Mouse (Mus musculus): ENCODE data around the gene Cdk6. TPM values are rescaled to one million over a fixed set of nuclear protein-coding genes. Genes with fewer than 3 reads are reported as not detected.

Gene Cdk6
- polyA plus RNA-seq, 1 experiment: 2.0 TPM

- no peaks in the 10 kb centered on the region for H3K4me1 ChIP-seq (ENCODE audit: control insufficient read depth, insufficient read depth, low read length)
- no peak overlapping the region for H3K4me3 ChIP-seq (ENCODE audit: insufficient read depth, low read length)
- TF ChIP-seq POLR2A (IDR thresholded peaks at IDR 0.05; ENCODE audit: extremely low read depth, insufficient read depth, low read length): no peak
- TF ChIP-seq CTCF (IDR thresholded peaks at IDR 0.05; ENCODE audit: extremely low read depth, insufficient read depth, low read length): no peak
- H3K27ac ChIP-seq (ENCODE audit: insufficient read depth, low read length): no peak overlapping the region
Measured at GRCm38 (mm10) chr5:3371212-3371611, 29.9 kb downstream of the Cdk6 start.

DNA sequence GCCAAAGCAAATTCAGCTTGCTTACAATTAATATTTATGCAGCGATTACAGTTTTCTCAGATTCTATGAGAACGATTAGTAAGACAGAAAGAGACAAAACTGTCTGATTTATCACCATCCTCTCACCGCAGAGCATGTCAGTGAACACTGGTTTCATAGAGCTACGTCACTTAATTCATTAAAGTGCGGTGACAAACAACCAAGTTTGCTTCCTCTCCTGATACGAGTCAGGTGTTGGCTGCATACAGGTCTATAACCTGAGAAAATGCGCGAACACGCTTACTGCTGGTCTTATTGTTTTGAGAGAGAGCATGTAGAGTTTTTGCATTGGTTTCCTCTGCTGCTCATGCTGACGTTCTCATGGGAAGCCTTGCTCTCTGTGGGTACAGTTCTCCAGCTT, 31.9 kb downstream of the Cdk6 start:
- H3K4me3 ChIP-seq (ENCODE audit: insufficient read depth, low read length): no peak overlapping the region
- TF ChIP-seq CTCF (IDR thresholded peaks at IDR 0.05; ENCODE audit: extremely low read depth, insufficient read depth, low read length) (no peak), POLR2A (IDR thresholded peaks at IDR 0.05; ENCODE audit: extremely low read depth, insufficient read depth, low read length) (no peak)
- H3K27ac ChIP-seq (ENCODE audit: insufficient read depth, low read length): no peak overlapping the region
- H3K4me1 ChIP-seq (ENCODE audit: control insufficient read depth, insufficient read depth, low read length): no peaks in the 10 kb centered on the region

- H3K4me1 ChIP-seq (ENCODE audit: control insufficient read depth, insufficient read depth, low read length): no peaks in the 10 kb centered on the region
- no peak overlapping the region for H3K27ac ChIP-seq (ENCODE audit: insufficient read depth, low read length)
- no peak for TF ChIP-seq CTCF (IDR thresholded peaks at IDR 0.05; ENCODE audit: extremely low read depth, insufficient read depth, low read length)
- TF ChIP-seq POLR2A (IDR thresholded peaks at IDR 0.05; ENCODE audit: extremely low read depth, insufficient read depth, low read length): no peak
- H3K4me3 ChIP-seq (ENCODE audit: insufficient read depth, low read length): no peak overlapping the region
Measured at GRCm38 (mm10) chr5:3374763-3375162, 33.5 kb downstream of the Cdk6 start.

- TF ChIP-seq POLR2A (IDR thresholded peaks at IDR 0.05; ENCODE audit: extremely low read depth, insufficient read depth, low read length) (no peak), CTCF (IDR thresholded peaks at IDR 0.05; ENCODE audit: extremely low read depth, insufficient read depth, low read length) (no peak)
- Histone ChIP-seq H3K27ac (ENCODE audit: insufficient read depth, low read length) (no peak overlapping the region), H3K4me3 (ENCODE audit: insufficient read depth, low read length) (no peak overlapping the region), H3K4me1 (ENCODE audit: control insufficient read depth, insufficient read depth, low read length) (no peaks in the 10 kb centered on the region)
Measured at GRCm38 (mm10) chr5:3376167-3376566, 34.9 kb downstream of the Cdk6 start.

DNA sequence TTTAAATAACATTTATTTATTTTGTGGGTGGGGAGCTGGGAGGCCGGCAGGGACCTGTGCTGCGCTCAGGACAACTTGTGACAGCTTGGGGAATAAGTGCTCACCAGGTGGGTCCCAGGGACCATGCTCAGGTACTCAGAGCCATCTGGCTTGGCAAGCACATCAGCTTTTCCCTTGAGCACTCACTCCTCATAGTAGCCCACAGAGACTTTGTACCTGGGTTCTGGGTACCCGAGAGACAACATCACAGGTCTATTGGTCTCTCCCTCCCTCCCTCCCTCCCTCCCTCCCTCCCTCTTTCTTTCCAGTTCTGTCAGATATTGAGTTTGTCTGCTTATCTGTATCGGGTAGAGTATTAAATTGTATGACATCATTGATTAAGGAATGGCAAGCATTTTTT, 38.0 kb downstream of the Cdk6 start:
- no peak overlapping the region for H3K27ac ChIP-seq (ENCODE audit: insufficient read depth, low read length)
- no peaks in the 10 kb centered on the region for H3K4me1 ChIP-seq (ENCODE audit: control insufficient read depth, insufficient read depth, low read length)
- TF ChIP-seq POLR2A (IDR thresholded peaks at IDR 0.05; ENCODE audit: extremely low read depth, insufficient read depth, low read length) (no peak), CTCF (IDR thresholded peaks at IDR 0.05; ENCODE audit: extremely low read depth, insufficient read depth, low read length) (no peak)
- no peak overlapping the region for H3K4me3 ChIP-seq (ENCODE audit: insufficient read depth, low read length)

GRCm38 (mm10) chr5:3380692-3381233, 39.5 kb downstream of the Cdk6 start:
- TF ChIP-seq POLR2A (IDR thresholded peaks at IDR 0.05; ENCODE audit: extremely low read depth, insufficient read depth, low read length) (no peak), CTCF (IDR thresholded peaks at IDR 0.05; ENCODE audit: extremely low read depth, insufficient read depth, low read length) (no peak)
- no peak overlapping the region for H3K4me3 ChIP-seq (ENCODE audit: insufficient read depth, low read length)
- no peaks in the 10 kb centered on the region for H3K4me1 ChIP-seq (ENCODE audit: control insufficient read depth, insufficient read depth, low read length)
- no peak overlapping the region for H3K27ac ChIP-seq (ENCODE audit: insufficient read depth, low read length)

DNA sequence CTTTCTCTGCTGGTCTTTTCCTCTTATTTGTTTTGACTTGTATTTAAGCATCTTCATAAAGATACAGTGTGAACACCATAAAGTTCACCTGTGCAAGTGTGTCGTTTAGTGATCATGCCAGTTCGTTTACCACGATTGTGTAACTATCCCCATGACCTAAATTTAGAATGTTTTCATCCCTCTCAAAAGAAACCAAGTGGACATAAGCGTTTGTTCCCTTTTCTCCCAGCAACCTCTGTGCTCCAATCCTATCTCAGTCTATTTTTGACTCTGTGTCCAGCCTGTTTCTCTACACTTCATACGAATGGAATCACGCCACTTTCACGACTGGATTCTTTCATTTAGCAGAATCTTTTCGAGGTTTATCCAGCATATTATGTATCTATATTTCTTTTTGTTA, 40.5 kb downstream of the Cdk6 start:
- H3K4me3 ChIP-seq (ENCODE audit: insufficient read depth, low read length): no peak overlapping the region
- H3K27ac ChIP-seq (ENCODE audit: insufficient read depth, low read length): no peak overlapping the region
- no peaks in the 10 kb centered on the region for H3K4me1 ChIP-seq (ENCODE audit: control insufficient read depth, insufficient read depth, low read length)
- no peak for TF ChIP-seq POLR2A (IDR thresholded peaks at IDR 0.05; ENCODE audit: extremely low read depth, insufficient read depth, low read length)
- TF ChIP-seq CTCF (IDR thresholded peaks at IDR 0.05; ENCODE audit: extremely low read depth, insufficient read depth, low read length): no peak

DNA sequence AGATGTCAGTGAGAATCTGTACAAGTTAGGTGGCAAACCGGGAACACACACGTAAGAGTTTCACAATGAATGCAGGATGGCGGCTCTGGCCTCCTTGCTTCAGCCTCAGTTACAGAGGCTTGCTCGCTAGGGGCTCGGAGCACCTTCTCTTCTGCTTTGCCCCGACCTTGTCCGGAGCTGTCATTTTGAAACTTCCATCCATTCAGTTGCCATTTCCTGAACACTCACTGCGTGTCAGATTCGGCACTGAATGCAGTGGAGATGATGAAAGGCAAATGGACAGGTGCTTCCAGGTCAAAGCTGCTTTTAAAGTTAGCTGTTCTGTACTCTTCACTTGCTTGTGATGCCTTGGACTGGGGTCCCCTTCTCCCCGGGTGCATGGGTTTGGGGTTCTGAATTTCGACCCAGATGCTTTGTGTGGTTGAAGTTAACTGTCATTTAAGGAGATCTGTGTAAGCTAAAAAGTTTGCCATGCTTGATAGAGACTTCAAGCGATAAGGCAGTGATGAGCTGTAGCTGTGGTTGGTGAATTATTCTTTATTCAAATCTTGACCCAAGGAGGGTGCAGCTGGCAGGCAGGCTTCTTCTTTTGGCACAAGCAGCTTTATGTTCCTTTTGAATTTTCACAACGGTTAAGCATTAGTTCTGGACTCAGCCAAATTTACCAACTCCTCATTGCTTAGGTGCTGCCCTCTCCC, 41.2 kb downstream of the Cdk6 start:
- TF ChIP-seq POLR2A (IDR thresholded peaks at IDR 0.05; ENCODE audit: extremely low read depth, insufficient read depth, low read length) (no peak), CTCF (IDR thresholded peaks at IDR 0.05; ENCODE audit: extremely low read depth, insufficient read depth, low read length) (no peak)
- Histone ChIP-seq H3K4me1 (ENCODE audit: control insufficient read depth, insufficient read depth, low read length) (no peaks in the 10 kb centered on the region), H3K27ac (ENCODE audit: insufficient read depth, low read length) (no peak overlapping the region), H3K4me3 (ENCODE audit: insufficient read depth, low read length) (no peak overlapping the region)

DNA sequence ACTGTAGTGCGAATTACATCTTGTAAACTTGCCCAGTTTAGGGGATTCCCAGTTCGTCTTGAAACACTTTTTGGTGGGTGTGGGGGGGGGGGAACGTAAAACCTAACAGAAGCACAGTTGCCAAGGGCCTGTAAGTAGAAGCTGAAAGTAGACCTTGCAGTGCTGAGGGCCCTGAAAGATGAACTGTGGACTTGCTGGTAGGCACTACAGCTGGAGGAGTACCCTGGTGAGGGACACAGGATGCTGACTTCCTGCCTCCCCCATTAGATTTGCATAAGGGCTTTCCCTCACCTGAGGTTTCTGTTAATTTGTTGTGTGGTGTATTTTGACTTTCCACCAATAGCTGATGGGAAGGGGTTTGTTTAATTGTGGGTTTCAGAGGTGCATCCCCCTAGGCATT, 42.3 kb downstream of the Cdk6 start:
- Histone ChIP-seq H3K4me3 (ENCODE audit: insufficient read depth, low read length) (no peak overlapping the region), H3K27ac (ENCODE audit: insufficient read depth, low read length) (no peak overlapping the region), H3K4me1 (ENCODE audit: control insufficient read depth, insufficient read depth, low read length) (no peaks in the 10 kb centered on the region)
- TF ChIP-seq CTCF (IDR thresholded peaks at IDR 0.05; ENCODE audit: extremely low read depth, insufficient read depth, low read length) (no peak), POLR2A (IDR thresholded peaks at IDR 0.05; ENCODE audit: extremely low read depth, insufficient read depth, low read length) (no peak)

GRCm38 (mm10) chr5:3385078-3385477, 43.8 kb downstream of the Cdk6 start:
- Histone ChIP-seq H3K4me3 (ENCODE audit: insufficient read depth, low read length) (no peak overlapping the region), H3K4me1 (ENCODE audit: control insufficient read depth, insufficient read depth, low read length) (no peaks in the 10 kb centered on the region), H3K27ac (ENCODE audit: insufficient read depth, low read length) (no peak overlapping the region)
- TF ChIP-seq CTCF (IDR thresholded peaks at IDR 0.05; ENCODE audit: extremely low read depth, insufficient read depth, low read length): no peak
- no peak for TF ChIP-seq POLR2A (IDR thresholded peaks at IDR 0.05; ENCODE audit: extremely low read depth, insufficient read depth, low read length)

All from cortical plate, adult 2 months (tissue).